Mouse (Mus musculus): ENCODE measurements around the gene Wdr66.

Gene Wdr66

GRCm38 (mm10) chr5:123357253-123357652, 105.4 kb downstream of the Wdr66 start:
- DNase-seq (ENCODE audit: low spot score in 2 of 2): no peak

GRCm38 (mm10) chr5:123359431-123359830, 107.5 kb downstream of the Wdr66 start:
- no peak for DNase-seq (ENCODE audit: low spot score in 2 of 2)

GRCm38 (mm10) chr5:123362911-123363310, 111.0 kb downstream of the Wdr66 start:
- no peak for DNase-seq (ENCODE audit: low spot score in 2 of 2)

- DNase-seq (ENCODE audit: low spot score in 2 of 2): no peak
Observed at GRCm38 (mm10) chr5:123364302-123364971, 112.5 kb downstream of the Wdr66 start.

- peak in 1 of 2 experiments; percentile 43 for DNase-seq (ENCODE audit: low spot score in 2 of 2)
Observed at GRCm38 (mm10) chr5:123368869-123369488, 117.1 kb downstream of the Wdr66 start.

DNA sequence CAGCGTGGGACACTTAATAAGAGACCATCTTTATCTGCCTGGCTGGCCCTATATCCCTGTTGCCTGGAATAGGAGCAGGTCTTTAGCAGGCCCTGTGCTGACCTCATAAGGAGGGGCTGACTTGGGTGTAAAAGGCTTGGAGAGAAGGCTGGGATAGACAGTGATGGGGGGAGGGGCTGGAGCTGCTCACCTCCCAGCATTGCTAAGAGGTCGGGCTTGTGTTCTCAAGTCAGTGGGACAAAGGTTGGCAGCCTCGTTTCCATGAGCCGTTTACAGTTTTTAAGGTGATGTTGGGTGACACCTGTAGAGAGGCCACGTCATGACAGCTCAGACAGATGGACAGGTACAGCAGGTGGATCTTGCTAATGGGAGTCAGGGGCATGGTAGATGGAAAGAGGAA, 118.1 kb downstream of the Wdr66 start:
- DNase-seq (ENCODE audit: low spot score in 2 of 2): no peak

DNA sequence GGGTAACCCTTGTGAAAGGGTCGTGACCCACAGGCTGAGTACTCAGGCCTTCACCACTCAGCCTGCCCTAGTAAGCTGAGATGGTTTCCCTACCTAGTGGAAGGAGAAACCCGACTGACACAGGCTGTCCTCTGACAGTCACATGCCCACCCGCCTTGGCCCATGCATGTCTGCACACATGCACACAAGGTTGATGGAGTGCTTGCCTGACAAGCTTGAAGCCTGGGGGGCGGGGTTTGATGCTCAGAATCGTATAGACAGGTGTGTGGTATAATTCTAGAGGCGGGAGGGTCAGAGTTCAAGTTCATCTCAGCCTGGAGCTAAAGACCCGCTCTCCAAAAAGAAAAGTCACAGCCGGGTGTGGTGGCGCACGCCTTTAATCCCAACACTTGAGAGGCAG, 123.4 kb downstream of the Wdr66 start:
- DNase-seq (ENCODE audit: low spot score in 2 of 2): no peak

DNA sequence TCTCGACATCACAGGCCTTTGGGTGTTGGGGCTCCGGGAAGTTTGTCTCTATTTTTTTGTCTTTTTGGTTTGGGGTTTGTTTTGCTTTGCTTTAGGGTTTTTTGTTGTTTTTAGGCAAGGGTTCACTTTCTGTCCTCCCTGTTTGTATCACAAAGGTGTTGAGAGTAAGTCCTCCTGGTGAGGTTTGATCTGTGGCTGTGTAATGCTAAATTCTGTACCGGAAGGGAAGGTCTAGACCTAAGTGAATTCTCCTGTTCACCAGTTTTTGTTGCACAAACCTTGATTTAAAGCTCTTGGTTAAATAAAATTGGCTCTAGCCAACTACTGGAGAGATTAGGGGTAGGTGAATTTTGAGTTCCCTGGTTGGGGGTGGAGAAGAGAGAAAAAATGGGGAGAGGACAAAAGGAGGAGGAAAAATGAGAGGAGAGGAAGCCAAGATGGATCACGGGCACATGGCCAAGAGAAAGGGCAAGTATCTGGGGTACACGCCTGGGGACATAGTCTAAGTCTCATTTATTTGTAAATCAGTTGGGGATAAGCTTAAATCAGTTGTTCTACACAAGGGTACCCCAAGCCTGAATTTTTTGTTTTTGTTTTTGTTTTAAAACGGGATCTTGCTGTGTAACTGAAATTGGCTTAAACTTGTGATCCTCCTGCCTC, 124.0 kb downstream of the Wdr66 start:
- DNase-seq (ENCODE audit: low spot score in 2 of 2): no peak

DNA sequence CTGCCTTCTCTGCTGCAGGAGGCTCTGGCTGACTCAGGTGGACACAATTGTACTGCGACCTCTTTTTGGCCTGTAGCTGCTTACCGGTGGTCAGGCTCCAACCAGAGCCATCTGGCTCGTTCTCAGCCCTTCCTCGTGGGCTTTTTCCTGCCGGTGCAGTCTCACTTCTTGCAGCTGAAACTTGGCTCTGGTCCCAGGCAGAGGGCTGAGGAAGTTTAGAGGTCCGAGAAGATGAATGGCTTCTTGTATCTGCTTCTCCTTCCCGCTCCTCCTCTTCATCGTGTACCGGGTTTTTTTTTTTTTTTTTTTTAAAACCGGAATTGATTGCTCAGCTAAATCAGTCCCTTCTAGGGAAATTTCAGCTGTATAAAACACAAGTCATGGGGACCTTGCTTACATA, 124.7 kb downstream of the Wdr66 start:
- DNase-seq (ENCODE audit: low spot score in 2 of 2): no peak
